Mouse (Mus musculus) lung, adult 10 weeks (tissue): ENCODE measurements around the gene Idh2. TPM values are rescaled to one million over a fixed set of nuclear protein-coding genes. Genes with fewer than 3 reads are reported as not detected.

ENCODE experiments used
- polyA plus RNA-seq: library from polyadenylated mRNA; stranded (reverse); fragments of 350-450 nt; fragmentation: Illumina TruSeq; extraction: RNeasy Lipid Tissue Mini Kit (QIAGEN cat#74804); gene quantifications from one replicate; pipeline ENCODE4 v1.2.3, GENCODE M21; 2014; ENCODE audit warnings: low read depth, low replicate concordance; ENCODE audit not compliant: insufficient read depth

Idh2 gene
- polyA plus RNA-seq: 115 TPM

GRCm38 (mm10) chr7:80115224-80115590, at the start of gene Idh2:
Idh2 (minus strand) TSS chr7:80115392.

Other genes with a start within 250 kb of the Idh2 start
- 8.3 TPM for gene Ap3s2, start 194.7 kb downstream of the Idh2 start, polyA plus RNA-seq
- 16.0 TPM for gene Arpin, start 180.0 kb downstream of the Idh2 start, polyA plus RNA-seq
- 9.3 TPM for gene Zfp710, start 90.6 kb downstream of the Idh2 start, polyA plus RNA-seq
- gene Sema4b, start 71.4 kb upstream of the Idh2 start, polyA plus RNA-seq: 4.1 TPM
- 95.7 TPM for gene Cib1, start 117.4 kb upstream of the Idh2 start, polyA plus RNA-seq
- gene Gdpgp1, start 117.5 kb upstream of the Idh2 start, polyA plus RNA-seq: 1.6 TPM
- 0.74 TPM for gene Ttll13, start 131.0 kb upstream of the Idh2 start, polyA plus RNA-seq
- gene Ngrn, start 145.8 kb upstream of the Idh2 start, polyA plus RNA-seq: 36.1 TPM
- 7.7 TPM for gene Vps33b, start 154.3 kb upstream of the Idh2 start, polyA plus RNA-seq
- gene Prc1, start 179.1 kb upstream of the Idh2 start, polyA plus RNA-seq: 1.7 TPM
- gene Rccd1, start 209.1 kb upstream of the Idh2 start, polyA plus RNA-seq: 7.9 TPM
- 26.9 TPM for gene Unc45a, start 225.6 kb upstream of the Idh2 start, polyA plus RNA-seq
- 11.1 TPM for gene Hddc3, start 227.7 kb upstream of the Idh2 start, polyA plus RNA-seq